Mouse (Mus musculus): Measurements from ENCODE around the gene Apcs.

The Apcs gene

DNA sequence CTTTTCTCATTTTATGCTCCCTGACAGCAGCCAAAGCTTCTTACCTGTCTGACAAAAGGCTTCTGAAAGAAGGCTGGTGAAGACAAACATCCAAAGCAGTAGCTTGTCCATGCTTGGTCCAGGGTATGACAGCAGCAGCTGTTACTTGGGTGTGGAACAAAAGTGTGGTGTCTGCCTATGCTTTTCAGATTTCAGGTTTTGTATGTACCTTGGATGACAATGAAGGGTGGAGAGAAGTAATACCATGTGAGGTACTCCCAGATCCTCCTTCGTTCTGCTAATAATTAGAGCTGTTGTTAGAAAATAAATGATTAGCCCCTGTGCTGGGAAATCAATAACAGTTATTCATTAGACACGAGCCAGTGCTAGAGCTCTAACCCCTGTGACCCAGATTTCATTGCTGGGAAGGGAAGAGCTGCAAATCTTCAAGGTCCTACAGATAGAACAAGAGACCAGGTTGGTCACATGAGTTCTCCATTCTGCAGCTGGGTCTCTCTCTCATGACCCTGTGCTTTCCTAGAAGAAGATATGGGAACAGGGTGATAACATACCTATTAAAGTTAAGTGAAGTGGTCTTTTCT lies at the start of gene Apcs:
TSS of gene Apcs (minus strand) at position 265 of the 581 bp plus-strand sequence.
- DNase-seq = no peak

DNA sequence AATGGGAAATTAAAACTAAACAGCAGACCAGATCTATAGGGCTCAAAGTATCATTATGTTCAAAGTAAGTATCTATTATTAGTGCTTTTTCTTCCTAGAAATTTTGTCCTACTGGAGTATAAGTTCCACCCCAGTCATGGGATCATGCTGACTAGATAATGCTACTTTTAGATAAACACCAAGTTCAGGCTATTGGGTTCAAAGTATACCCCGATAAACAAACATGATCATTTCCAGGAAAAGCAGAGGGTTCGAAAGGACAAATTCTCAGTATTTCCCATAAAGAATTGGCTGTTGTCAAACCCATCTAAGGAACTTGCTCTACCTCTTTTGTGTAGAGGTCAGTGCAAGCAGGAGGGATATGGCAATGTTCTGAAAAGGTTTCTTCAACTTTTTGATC lies 37.4 kb upstream of the Apcs start:
- no peak for DNase-seq

DNA sequence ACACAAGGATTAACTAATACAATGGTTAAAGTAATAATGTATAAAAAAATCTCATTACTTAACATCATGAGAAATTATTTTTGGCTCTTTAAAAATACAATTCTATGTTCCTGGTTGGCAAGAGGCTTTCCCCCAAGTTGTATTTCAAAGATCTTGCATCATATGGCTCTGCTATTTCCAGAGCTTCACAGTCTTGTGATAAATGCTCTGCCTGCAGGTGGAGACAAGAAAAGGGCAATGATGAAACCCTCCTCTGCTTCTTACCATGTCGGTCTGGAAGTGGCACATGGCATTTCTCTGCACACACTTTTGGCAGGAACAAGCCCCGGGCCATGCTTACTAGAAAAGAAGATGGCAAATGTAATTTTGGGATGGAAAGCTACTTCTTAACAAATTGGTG lies 23.6 kb upstream of the Apcs start:
- DNase-seq = no peak

DNA sequence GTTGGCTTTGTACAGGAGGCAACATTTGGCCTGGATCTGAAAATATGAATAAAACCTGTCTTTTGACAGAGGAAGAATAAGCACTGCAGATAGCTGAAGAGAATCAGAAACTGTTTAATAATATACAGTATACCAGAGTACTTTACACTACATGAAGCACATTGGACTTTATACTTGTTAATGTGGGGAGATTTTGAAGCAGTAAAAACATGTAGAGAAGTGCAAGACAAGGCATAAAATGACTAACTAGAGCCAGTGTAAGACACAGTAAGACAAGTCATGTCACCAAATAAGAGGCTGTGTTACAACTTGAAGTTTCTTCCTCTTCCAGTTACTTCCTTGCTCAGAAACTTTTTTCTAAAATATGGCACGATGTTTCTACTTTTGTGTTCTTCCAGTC lies 22.3 kb upstream of the Apcs start:
- no peak for DNase-seq

DNA sequence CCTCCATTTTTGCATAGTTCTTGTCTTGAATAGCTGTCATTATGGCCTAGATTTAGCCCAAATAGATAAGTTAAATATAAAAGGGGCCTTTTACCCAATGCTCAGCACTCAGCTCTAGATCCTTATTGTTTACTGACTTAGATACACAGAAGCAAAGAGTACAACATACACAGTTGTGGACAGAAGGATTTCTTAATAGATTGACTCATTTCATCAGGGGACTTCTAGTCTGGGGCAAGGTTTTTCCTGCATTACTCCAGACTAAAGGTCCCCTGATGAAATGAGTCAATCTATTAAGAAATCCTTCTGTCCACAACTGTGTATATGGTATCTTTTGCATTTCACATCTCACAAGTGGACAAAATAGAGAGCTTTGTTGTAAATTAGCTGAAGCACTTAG lies 8.5 kb upstream of the Apcs start:
- no peak for DNase-seq

DNA sequence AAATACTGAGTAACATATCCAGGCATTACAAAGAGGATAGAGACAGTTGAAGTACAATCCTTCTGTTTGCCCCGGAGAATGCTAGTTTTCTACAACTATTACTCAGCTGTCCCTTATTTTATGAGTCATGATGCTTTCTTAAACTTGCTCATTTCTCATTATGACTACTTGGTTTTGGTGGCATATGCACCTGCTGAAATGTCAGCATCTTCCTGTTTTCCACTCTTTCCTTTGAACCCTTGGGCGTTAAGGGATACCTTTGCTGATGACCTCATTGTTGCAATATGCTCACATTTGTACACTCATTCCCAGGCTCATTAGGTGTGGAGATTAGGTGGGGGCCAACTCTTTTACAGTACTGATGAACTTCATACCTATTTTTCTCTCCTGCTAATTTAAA lies 594 bp upstream of the Apcs start:
- DNase-seq = no peak

DNA sequence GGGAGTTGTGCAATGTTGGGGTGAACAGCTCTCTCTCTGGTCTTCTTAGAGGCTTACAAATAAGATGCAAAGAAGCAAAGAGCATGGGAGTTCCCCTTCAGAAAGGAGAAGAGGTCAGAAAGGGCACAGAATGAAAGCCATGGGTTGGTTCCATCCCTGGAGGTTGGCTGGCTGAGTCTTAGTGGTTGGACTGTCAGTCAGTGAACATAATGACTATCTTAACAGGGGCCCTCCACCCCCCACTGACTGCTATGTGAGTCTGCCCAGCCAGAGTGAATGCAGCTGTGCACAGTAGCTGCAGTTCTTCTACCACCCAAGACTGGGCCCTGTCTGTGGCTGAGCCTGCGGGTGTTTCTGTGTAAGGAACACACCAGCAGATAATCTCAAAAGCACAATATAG lies 18.2 kb downstream of the Apcs start:
- no peak for DNase-seq

DNA sequence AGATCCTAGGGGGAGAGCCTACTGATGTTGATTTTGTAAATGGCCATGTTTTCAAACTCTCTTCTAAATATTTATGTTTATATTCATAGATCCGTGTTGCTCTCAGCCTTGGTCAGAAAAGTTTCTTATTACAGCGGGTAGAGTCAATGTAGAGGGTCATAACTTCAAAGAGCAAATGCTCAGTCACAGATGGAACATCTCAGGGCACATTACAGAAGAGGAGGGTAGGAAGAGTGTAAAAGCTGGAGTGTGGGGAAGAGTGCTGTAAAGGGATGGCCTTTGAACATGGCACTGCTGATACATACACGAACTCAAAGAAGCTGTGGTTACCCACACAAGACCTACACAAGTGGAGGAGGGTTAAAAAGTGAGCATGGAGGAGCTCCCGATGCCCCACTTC lies 19.6 kb downstream of the Apcs start:
- DNase-seq = no peak

DNA sequence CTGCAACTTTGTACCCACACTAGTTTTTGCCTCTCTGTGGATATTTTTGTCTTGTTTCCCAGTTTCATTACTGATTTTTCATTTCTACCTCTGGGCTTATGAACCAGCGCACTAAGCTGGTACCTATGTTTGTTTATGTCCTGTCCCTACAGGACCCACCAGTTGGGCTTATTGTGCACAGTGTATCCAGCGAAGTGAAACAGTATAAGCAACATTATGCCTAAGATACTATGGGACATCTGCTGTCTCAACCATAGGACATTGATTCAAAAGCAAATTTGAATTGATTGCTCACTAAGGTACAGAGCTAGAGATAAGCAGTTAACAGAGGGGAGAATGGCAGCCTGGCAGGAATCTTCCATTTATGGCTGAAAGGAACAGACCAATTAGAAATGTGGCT lies 46.7 kb downstream of the Apcs start:
- DNase-seq = no peak

DNA sequence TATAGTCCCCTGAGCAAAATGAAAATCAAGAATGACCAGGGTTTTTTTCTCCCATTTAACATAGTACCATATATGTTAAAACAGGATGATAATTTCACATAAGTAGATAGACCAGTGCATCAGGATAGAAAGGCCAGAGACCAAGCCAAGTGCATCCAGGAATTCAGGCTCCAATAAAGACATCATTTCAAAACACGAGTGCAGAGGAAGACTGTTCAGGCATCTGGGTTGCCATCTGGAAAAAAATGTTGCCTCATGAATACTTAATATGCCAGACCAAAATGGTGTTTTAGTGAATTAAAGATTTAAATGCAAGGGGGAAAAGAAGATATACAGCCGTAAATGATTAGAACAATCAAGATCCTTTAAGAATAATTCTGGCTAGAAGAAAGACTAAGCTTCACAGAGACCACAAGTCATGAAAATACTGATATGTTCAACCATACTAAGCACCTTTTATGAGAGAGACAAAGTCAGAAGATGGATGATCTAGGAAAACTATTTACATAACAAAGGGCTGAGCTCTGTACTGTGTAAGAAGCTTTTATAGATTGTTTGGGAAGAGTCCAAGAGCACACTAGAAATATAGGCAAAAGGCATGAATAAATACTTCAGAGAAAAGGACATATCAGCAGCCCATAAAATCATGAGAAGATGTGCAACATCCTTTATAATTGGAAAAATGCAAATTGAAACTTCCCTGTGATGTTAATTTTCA lies 47.6 kb downstream of the Apcs start:
- DNase-seq = no peak
